Mouse (Mus musculus): Measurements from ENCODE around the gene Gpr180. TPM values are rescaled to one million over a fixed set of nuclear protein-coding genes. Genes with fewer than 3 reads are reported as not detected.

Gene Gpr180
- polyA plus RNA-seq, 1 experiment, result 14.5 TPM

DNA sequence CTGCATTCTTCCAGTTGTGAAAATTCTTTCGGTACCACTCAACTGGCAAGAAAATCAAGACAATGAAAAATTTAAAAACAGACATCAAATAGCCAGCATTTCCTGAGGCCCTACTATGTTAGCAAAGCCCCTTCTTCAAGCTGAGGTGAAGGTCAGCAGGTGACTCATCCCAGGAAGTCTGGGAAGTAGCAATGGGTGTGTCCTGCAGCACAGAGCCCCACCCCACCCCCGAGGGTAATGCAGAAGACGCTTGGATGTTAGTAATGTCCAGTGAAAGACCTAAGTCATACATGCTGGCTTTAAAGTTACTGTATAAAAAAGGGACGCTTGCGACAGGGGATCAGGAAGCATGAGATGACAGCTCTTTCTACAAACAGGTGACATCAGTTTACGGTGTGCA, 23.8 kb upstream of the Gpr180 start:
- Histone ChIP-seq H3K36me3 (ENCODE audit: control insufficient read depth, insufficient read depth, low read length) (peaks cover 37% of the 10 kb centered on the region), H3K4me1 (ENCODE audit: control insufficient read depth, insufficient read depth, insufficient read length) (no peaks in the 10 kb centered on the region), H3K4me3 (ENCODE audit: extremely low read depth, insufficient read depth, insufficient read length) (no peak overlapping the region), H3K27me3 (ENCODE audit: control insufficient read depth, insufficient read depth, low read length) (no peaks in the 10 kb centered on the region), H3K27ac (ENCODE audit: insufficient read depth, low read length) (no peak overlapping the region)
- TF ChIP-seq POLR2A (IDR thresholded peaks at IDR 0.05; ENCODE audit: low read depth, low read length), result no peak
- TF ChIP-seq CTCF (IDR thresholded peaks at IDR 0.05; ENCODE audit: extremely low read depth, insufficient read depth, insufficient read length, insufficient replicate concordance), result no peak
- no peak for DNase-seq (ENCODE audit: low read depth in 1 of 2, low spot score in 2 of 2)
- WGBS, result 92% methylated on average over 6 of the region's 6 CpGs

DNA sequence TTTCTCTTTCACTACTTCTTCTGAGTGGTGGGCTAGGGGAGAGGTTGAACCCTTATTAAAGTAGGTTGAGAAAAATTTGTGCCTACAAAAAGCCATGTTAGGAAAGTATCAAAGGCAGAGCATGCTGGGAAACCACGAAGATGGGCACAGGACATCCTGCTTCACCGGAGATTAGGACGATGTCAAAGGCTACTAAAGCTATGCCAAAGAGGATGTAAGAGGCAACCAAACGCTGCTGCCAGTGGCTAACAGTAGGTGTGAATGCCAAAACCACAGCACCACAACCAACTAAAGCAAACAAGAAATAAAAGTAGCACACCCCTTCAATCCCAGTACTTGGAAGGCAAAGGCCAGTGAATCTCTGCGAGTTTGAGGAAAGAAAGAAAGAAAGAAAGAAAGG, 12.8 kb upstream of the Gpr180 start:
- Histone ChIP-seq H3K4me3 (ENCODE audit: extremely low read depth, insufficient read depth, insufficient read length) (no peak overlapping the region), H3K27me3 (ENCODE audit: control insufficient read depth, insufficient read depth, low read length) (no peaks in the 10 kb centered on the region), H3K36me3 (ENCODE audit: control insufficient read depth, insufficient read depth, low read length) (peaks cover 27% of the 10 kb centered on the region), H3K27ac (ENCODE audit: insufficient read depth, low read length) (no peak overlapping the region), H3K4me1 (ENCODE audit: control insufficient read depth, insufficient read depth, insufficient read length) (no peaks in the 10 kb centered on the region)
- DNase-seq (ENCODE audit: low read depth in 1 of 2, low spot score in 2 of 2), result no peak
- WGBS, result 24% methylated on average over 5 of the region's 5 CpGs
- TF ChIP-seq CTCF (IDR thresholded peaks at IDR 0.05; ENCODE audit: extremely low read depth, insufficient read depth, insufficient read length, insufficient replicate concordance) (no peak), POLR2A (IDR thresholded peaks at IDR 0.05; ENCODE audit: low read depth, low read length) (no peak)

GRCm38 (mm10) chr14:118124771-118125170, 12.2 kb upstream of the Gpr180 start:
- TF ChIP-seq POLR2A (IDR thresholded peaks at IDR 0.05; ENCODE audit: low read depth, low read length) (no peak), CTCF (IDR thresholded peaks at IDR 0.05; ENCODE audit: extremely low read depth, insufficient read depth, insufficient read length, insufficient replicate concordance) (no peak)
- 90% methylated on average over 4 of the region's 4 CpGs for WGBS
- Histone ChIP-seq H3K27ac (ENCODE audit: insufficient read depth, low read length) (no peak overlapping the region), H3K4me3 (ENCODE audit: extremely low read depth, insufficient read depth, insufficient read length) (no peak overlapping the region), H3K4me1 (ENCODE audit: control insufficient read depth, insufficient read depth, insufficient read length) (no peaks in the 10 kb centered on the region), H3K27me3 (ENCODE audit: control insufficient read depth, insufficient read depth, low read length) (no peaks in the 10 kb centered on the region), H3K36me3 (ENCODE audit: control insufficient read depth, insufficient read depth, low read length) (peaks cover 25% of the 10 kb centered on the region)
- no peak for DNase-seq (ENCODE audit: low read depth in 1 of 2, low spot score in 2 of 2)

- WGBS, result 90% methylated on average over 5 of the region's 5 CpGs
- no peak overlapping the region for H3K4me3 ChIP-seq (ENCODE audit: extremely low read depth, insufficient read depth, insufficient read length)
- no peaks in the 10 kb centered on the region for H3K4me1 ChIP-seq (ENCODE audit: control insufficient read depth, insufficient read depth, insufficient read length)
- no peak overlapping the region for H3K27ac ChIP-seq (ENCODE audit: insufficient read depth, low read length)
- no peaks in the 10 kb centered on the region for H3K27me3 ChIP-seq (ENCODE audit: control insufficient read depth, insufficient read depth, low read length)
- no peak for DNase-seq (ENCODE audit: low read depth in 1 of 2, low spot score in 2 of 2)
- TF ChIP-seq POLR2A (IDR thresholded peaks at IDR 0.05; ENCODE audit: low read depth, low read length) (no peak), CTCF (IDR thresholded peaks at IDR 0.05; ENCODE audit: extremely low read depth, insufficient read depth, insufficient read length, insufficient replicate concordance) (no peak)
- peaks cover 21% of the 10 kb centered on the region for H3K36me3 ChIP-seq (ENCODE audit: control insufficient read depth, insufficient read depth, low read length)
These were observed 10.7 kb upstream of the Gpr180 start for GRCm38 (mm10) chr14:118126301-118126700.

DNA sequence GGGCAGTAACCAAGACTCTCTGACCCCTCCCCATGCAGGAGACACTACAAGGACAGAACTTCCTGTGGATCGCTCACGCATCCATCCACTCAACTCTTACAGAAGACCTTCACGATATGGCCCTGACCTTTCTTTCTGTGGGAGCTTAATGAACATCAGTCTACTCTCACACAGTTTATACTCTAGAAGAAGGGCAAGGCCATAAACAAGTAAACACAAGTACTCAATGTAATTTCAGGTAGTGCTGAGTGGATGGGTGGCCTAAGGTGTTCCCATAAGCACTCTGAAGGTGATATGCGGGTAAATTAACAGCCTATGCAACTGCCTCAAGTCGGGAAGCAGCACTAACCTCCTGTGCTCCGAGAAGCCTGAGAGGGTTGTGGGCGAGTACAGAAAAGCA, 5.5 kb upstream of the Gpr180 start:
- H3K36me3 ChIP-seq (ENCODE audit: control insufficient read depth, insufficient read depth, low read length), result peaks cover 11% of the 10 kb centered on the region
- no peak for TF ChIP-seq CTCF (IDR thresholded peaks at IDR 0.05; ENCODE audit: extremely low read depth, insufficient read depth, insufficient read length, insufficient replicate concordance)
- TF ChIP-seq POLR2A (IDR thresholded peaks at IDR 0.05; ENCODE audit: low read depth, low read length), result no peak
- no peaks in the 10 kb centered on the region for H3K27me3 ChIP-seq (ENCODE audit: control insufficient read depth, insufficient read depth, low read length)
- peaks cover 6% of the 10 kb centered on the region; the same call in 1 of the 2 replicates for H3K4me1 ChIP-seq (ENCODE audit: control insufficient read depth, insufficient read depth, insufficient read length)
- H3K4me3 ChIP-seq (ENCODE audit: extremely low read depth, insufficient read depth, insufficient read length), result no peak overlapping the region
- no peak for DNase-seq (ENCODE audit: low read depth in 1 of 2, low spot score in 2 of 2)
- 78% methylated on average over 7 of the region's 7 CpGs for WGBS
- H3K27ac ChIP-seq (ENCODE audit: insufficient read depth, low read length), result no peak overlapping the region

GRCm38 (mm10) chr14:118131931-118132641, 4.9 kb upstream of the Gpr180 start:
- no peak for TF ChIP-seq CTCF (IDR thresholded peaks at IDR 0.05; ENCODE audit: extremely low read depth, insufficient read depth, insufficient read length, insufficient replicate concordance)
- no peak for TF ChIP-seq POLR2A (IDR thresholded peaks at IDR 0.05; ENCODE audit: low read depth, low read length)
- DNase-seq (ENCODE audit: low read depth in 1 of 2, low spot score in 2 of 2), result no peak
- Histone ChIP-seq H3K27me3 (ENCODE audit: control insufficient read depth, insufficient read depth, low read length) (no peaks in the 10 kb centered on the region), H3K4me3 (ENCODE audit: extremely low read depth, insufficient read depth, insufficient read length) (peak overlapping the region; percentile 86), H3K36me3 (ENCODE audit: control insufficient read depth, insufficient read depth, low read length) (peaks cover 8% of the 10 kb centered on the region; the same call in 1 of the 2 replicates), H3K4me1 (ENCODE audit: control insufficient read depth, insufficient read depth, insufficient read length) (peaks cover 6% of the 10 kb centered on the region; the same call in 1 of the 2 replicates), H3K27ac (ENCODE audit: insufficient read depth, low read length) (peak overlapping the region; percentile 75)
- WGBS, result 15% methylated on average over 21 of the region's 21 CpGs

- WGBS, result under 1% methylated on average over 28 of the region's 28 CpGs
- peak within 1 kb of the TSS; percentile 75 for H3K27ac ChIP-seq (ENCODE audit: insufficient read depth, low read length)
- peaks cover 6% of the 10 kb centered on the region; the same call in 1 of the 2 replicates for H3K4me1 ChIP-seq (ENCODE audit: control insufficient read depth, insufficient read depth, insufficient read length)
These were observed 4.3 kb upstream of the Gpr180 start, which contains the start of gene Tgds for GRCm38 (mm10) chr14:118132642-118132977. TSS of gene Tgds (minus strand) at chr14:118132755.

More at GRCm38 (mm10) chr14:118132642-118132977, 4.3 kb upstream of the Gpr180 start, which contains the start of gene Tgds:
- Histone ChIP-seq H3K27me3 (ENCODE audit: control insufficient read depth, insufficient read depth, low read length) (no peaks in the 10 kb centered on the region), H3K4me3 (ENCODE audit: extremely low read depth, insufficient read depth, insufficient read length) (peak within 1 kb of the TSS; percentile 86), H3K36me3 (ENCODE audit: control insufficient read depth, insufficient read depth, low read length) (peaks cover 4% of the 10 kb centered on the region; the same call in 1 of the 2 replicates)
- TF ChIP-seq CTCF (IDR thresholded peaks at IDR 0.05; ENCODE audit: extremely low read depth, insufficient read depth, insufficient read length, insufficient replicate concordance) (no peak), POLR2A (IDR thresholded peaks at IDR 0.05; ENCODE audit: low read depth, low read length) (peak; percentile 83)
- DNase-seq (ENCODE audit: low read depth in 1 of 2, low spot score in 2 of 2), result peak; percentile 97 to 98
